Mouse (Mus musculus): Measurements from ENCODE around the gene Slc39a9. TPM values are rescaled to one million over a fixed set of nuclear protein-coding genes. Genes with fewer than 3 reads are reported as not detected.
A peak's percentile ranks its signal among the peaks of the same experiment; 100 is the strongest.

The Slc39a9 gene
- total and polyA plus RNA-seq, 2 experiments from 2014 or later: 17.6 to 19.3 TPM

DNA sequence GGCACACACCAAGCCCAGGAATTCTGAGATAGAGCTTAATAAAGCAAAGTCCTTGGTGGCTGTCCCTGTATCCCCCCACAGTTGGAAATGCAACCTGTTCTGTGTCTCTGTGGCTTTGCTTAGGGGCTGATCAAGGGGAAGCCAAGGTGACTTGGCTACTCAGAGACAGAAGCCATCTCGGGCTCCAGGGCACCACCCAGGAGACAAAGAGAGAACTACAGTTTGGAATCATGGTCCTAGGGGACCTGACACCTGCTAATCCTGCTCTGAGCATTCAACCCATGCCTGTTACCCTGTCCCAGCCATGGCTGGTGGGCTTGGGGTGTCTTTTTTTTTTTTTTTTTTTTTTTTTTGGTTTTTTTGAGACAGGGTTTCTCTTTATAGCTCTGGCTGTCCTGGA lies 84.5 kb downstream of the Slc39a9 start:
- Histone ChIP-seq H3K27me3 (ENCODE audit: insufficient read depth, low read length) (no peaks in the 10 kb centered on the region), H3K4me2 (ENCODE audit: low read depth, low read length, poor library complexity, severe bottlenecking) (no peak overlapping the region), H3K4me3 (ENCODE audit: low read depth, low read length) (no peak overlapping the region), H3K36me3 (ENCODE audit: insufficient read depth, low read length) (no peaks in the 10 kb centered on the region), H3K4me1 (ENCODE audit: insufficient read depth, low read length) (no peaks in the 10 kb centered on the region), H3K9ac (replicated peaks; ENCODE audit: low read length, poor library complexity, severe bottlenecking) (no peak overlapping the region), H3K9me3 (ENCODE audit: low read length) (no peaks in the 10 kb centered on the region), H3K27ac (ENCODE audit: low read depth, low read length) (no peak overlapping the region)
- no peak for TF ChIP-seq CTCF (IDR thresholded peaks at IDR 0.05)
- WGBS: 23% methylated on average over 1 of the region's 1 CpGs
- DNase-seq (ENCODE audit: low spot score) (no peak), ATAC-seq (ENCODE audit: low FRiP score) (no peak)

DNA sequence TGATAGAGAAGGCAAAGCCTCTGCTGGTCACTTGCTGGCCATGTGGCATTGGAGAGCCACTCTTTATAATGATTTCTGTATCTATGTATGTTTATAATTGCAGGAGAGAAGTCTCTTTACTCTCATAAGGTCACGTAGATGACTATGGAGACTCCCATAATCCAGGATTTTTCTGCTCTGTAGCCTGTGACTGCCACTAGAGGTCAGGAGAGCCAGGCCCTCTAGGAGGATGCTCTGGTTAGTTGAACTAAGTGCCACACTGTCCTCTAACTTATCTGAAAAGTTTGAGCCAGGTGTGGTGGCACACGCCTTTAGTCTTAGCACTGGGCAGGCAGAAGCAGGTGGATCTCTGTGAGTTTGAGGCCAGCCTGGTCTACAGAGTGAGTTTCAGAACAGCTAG lies 85.1 kb downstream of the Slc39a9 start:
- 39% methylated on average over 2 of the region's 2 CpGs for WGBS
- Histone ChIP-seq H3K4me3 (ENCODE audit: low read depth, low read length) (no peak overlapping the region), H3K36me3 (ENCODE audit: insufficient read depth, low read length) (no peaks in the 10 kb centered on the region), H3K27ac (ENCODE audit: low read depth, low read length) (no peak overlapping the region), H3K4me1 (ENCODE audit: insufficient read depth, low read length) (no peaks in the 10 kb centered on the region), H3K27me3 (ENCODE audit: insufficient read depth, low read length) (no peaks in the 10 kb centered on the region), H3K9ac (replicated peaks; ENCODE audit: low read length, poor library complexity, severe bottlenecking) (no peak overlapping the region), H3K9me3 (ENCODE audit: low read length) (no peaks in the 10 kb centered on the region), H3K4me2 (ENCODE audit: low read depth, low read length, poor library complexity, severe bottlenecking) (no peak overlapping the region)
- DNase-seq (ENCODE audit: low spot score) (no peak), ATAC-seq (ENCODE audit: low FRiP score) (no peak)
- TF ChIP-seq CTCF (IDR thresholded peaks at IDR 0.05): peak; percentile 75

DNA sequence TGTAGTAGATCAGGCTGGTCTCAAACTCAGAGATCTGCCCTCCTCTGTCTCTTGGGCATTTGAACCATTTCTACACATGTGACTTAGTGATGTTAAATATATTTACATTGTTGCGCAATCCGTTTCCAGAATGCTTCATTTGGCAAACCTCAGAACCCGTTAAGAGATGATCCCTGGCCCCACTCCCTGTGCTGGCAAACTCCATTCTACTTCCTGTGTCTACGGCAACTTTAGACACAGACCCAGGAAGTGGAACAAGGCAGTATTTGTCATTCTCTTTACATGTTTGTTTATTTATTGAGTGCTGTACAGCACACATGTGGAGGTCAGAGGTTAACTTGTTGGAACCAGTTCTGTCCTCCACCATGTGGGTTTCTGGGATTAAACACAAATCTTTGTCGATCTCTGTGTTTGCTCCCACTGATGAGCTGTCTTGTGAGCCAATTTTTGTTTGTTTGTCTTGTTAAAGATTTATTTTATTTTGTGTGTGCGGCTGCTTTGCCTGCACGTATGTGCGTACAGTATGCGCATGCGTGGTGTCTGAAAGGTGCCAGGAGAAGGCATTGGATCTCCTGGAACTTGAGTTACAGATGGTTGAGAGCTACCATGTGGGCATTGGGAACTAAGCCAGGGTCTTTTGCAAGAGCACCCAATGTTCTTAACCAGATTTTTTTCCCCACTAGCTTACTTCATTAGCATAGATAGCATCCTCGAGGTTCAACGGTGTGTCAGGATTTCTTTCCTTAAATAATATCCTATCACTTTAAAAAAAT lies 86.3 kb downstream of the Slc39a9 start:
- Histone ChIP-seq H3K4me1 (ENCODE audit: insufficient read depth, low read length) (no peaks in the 10 kb centered on the region), H3K27me3 (ENCODE audit: insufficient read depth, low read length) (no peaks in the 10 kb centered on the region), H3K4me2 (ENCODE audit: low read depth, low read length, poor library complexity, severe bottlenecking) (no peak overlapping the region), H3K27ac (ENCODE audit: low read depth, low read length) (no peak overlapping the region), H3K9ac (replicated peaks; ENCODE audit: low read length, poor library complexity, severe bottlenecking) (no peak overlapping the region), H3K36me3 (ENCODE audit: insufficient read depth, low read length) (no peaks in the 10 kb centered on the region), H3K9me3 (ENCODE audit: low read length) (no peaks in the 10 kb centered on the region), H3K4me3 (ENCODE audit: low read depth, low read length) (no peak overlapping the region)
- WGBS: 90% methylated on average over 12 of the region's 12 CpGs
- no peak for TF ChIP-seq CTCF (IDR thresholded peaks at IDR 0.05)
- DNase-seq (ENCODE audit: low spot score) (no peak), ATAC-seq (ENCODE audit: low FRiP score) (no peak)

GRCm38 (mm10) chr12:80730567-80730966 lies 86.9 kb downstream of the Slc39a9 start:
- Histone ChIP-seq H3K4me2 (ENCODE audit: low read depth, low read length, poor library complexity, severe bottlenecking) (peak overlapping the region; percentile 23; the same call in 1 of the 2 replicates), H3K9me3 (ENCODE audit: low read length) (no peaks in the 10 kb centered on the region), H3K36me3 (ENCODE audit: insufficient read depth, low read length) (no peaks in the 10 kb centered on the region), H3K27ac (ENCODE audit: low read depth, low read length) (no peak overlapping the region), H3K4me3 (ENCODE audit: low read depth, low read length) (no peak overlapping the region), H3K4me1 (ENCODE audit: insufficient read depth, low read length) (no peaks in the 10 kb centered on the region), H3K27me3 (ENCODE audit: insufficient read depth, low read length) (no peaks in the 10 kb centered on the region), H3K9ac (replicated peaks; ENCODE audit: low read length, poor library complexity, severe bottlenecking) (no peak overlapping the region)
- ATAC-seq (ENCODE audit: low FRiP score) (peak; percentile 87), DNase-seq (ENCODE audit: low spot score) (peak; percentile 91)
- TF ChIP-seq CTCF (IDR thresholded peaks at IDR 0.05): peak; percentile 93
- 3% methylated on average over 9 of the region's 9 CpGs for WGBS

Other genes with a start within 250 kb of the Slc39a9 start
- gene Dcaf5, start 207.3 kb upstream of the Slc39a9 start, total RNA-seq (2014; rRNA removed): 71.6 and 97.6 TPM in 2 replicates
- 17.6 and 19.4 TPM in 2 replicates for gene Dcaf5, start 207.3 kb upstream of the Slc39a9 start, polyA plus RNA-seq (2015; fragmentation: Nextera tagmentation; extraction: Ambion mirVana)
- 40.0 and 43.1 TPM in 2 replicates for gene Exd2, start 180.8 kb upstream of the Slc39a9 start, total RNA-seq (2014; rRNA removed)
- gene Exd2, start 180.8 kb upstream of the Slc39a9 start, polyA plus RNA-seq (2015; fragmentation: Nextera tagmentation; extraction: Ambion mirVana): 31.5 and 32.7 TPM in 2 replicates
- 83.0 and 83.5 TPM in 2 replicates for gene Galnt16, start 125.6 kb upstream of the Slc39a9 start, total RNA-seq (2014; rRNA removed)
- gene Galnt16, start 125.6 kb upstream of the Slc39a9 start, polyA plus RNA-seq (2015; fragmentation: Nextera tagmentation; extraction: Ambion mirVana): 41.1 and 41.6 TPM in 2 replicates
- gene Erh, start 458 bp downstream of the Slc39a9 start, total RNA-seq (2014; rRNA removed): 69.5 and 83.4 TPM in 2 replicates
- gene Erh, start 458 bp downstream of the Slc39a9 start, polyA plus RNA-seq (2015; fragmentation: Nextera tagmentation; extraction: Ambion mirVana): 281 and 289 TPM in 2 replicates
- gene Plekhd1, start 48.7 kb downstream of the Slc39a9 start, total RNA-seq (2014; rRNA removed): 4.9 and 6.6 TPM in 2 replicates
- 2.9 and 3.3 TPM in 2 replicates for gene Plekhd1, start 48.7 kb downstream of the Slc39a9 start, polyA plus RNA-seq (2015; fragmentation: Nextera tagmentation; extraction: Ambion mirVana)
- 22.4 and 25.5 TPM in 2 replicates for gene Ccdc177, start 116.8 kb downstream of the Slc39a9 start, total RNA-seq (2014; rRNA removed)
- 2.1 and 2.4 TPM in 2 replicates for gene Ccdc177, start 116.8 kb downstream of the Slc39a9 start, polyA plus RNA-seq (2015; fragmentation: Nextera tagmentation; extraction: Ambion mirVana)
- 17.3 and 22.5 TPM in 2 replicates for gene Susd6, start 146.6 kb downstream of the Slc39a9 start, total RNA-seq (2014; rRNA removed)
- gene Susd6, start 146.6 kb downstream of the Slc39a9 start, polyA plus RNA-seq (2015; fragmentation: Nextera tagmentation; extraction: Ambion mirVana): 6.4 and 7.4 TPM in 2 replicates